Mouse (Mus musculus): ENCODE data around the gene Ror2. TPM values are rescaled to one million over a fixed set of nuclear protein-coding genes. Genes with fewer than 3 reads are reported as not detected.

Gene Ror2
- polyA plus RNA-seq, 1 experiment from 2014 or later = 16.4 TPM

GRCm38 (mm10) chr13:53274771-53275170, 11.2 kb downstream of the Ror2 start:
- WGBS = 73% methylated on average over 1 of the region's 1 CpGs
- H3K4me1 ChIP-seq = peaks cover 92% of the 10 kb centered on the region
- no peak for ATAC-seq (ENCODE audit: extremely low read depth, insufficient number of reproducible peaks, low FRiP score, low TSS enrichment)

GRCm38 (mm10) chr13:53271595-53271994, 14.3 kb downstream of the Ror2 start:
- Histone ChIP-seq H3K27me3 (replicated peaks) (no peaks in the 10 kb centered on the region), H3K4me1 (peaks cover 85% of the 10 kb centered on the region), H3K9me3 (no peaks in the 10 kb centered on the region), H3K36me3 (no peaks in the 10 kb centered on the region), H3K27ac (replicated peaks) (peak overlapping the region; percentile 77), H3K9ac (no peak overlapping the region), H3K4me3 (no peak overlapping the region), H3K4me2 (peak overlapping the region; percentile 26)
- WGBS = 53% methylated on average over 3 of the region's 3 CpGs
- no peak for ATAC-seq (ENCODE audit: extremely low read depth, insufficient number of reproducible peaks, low FRiP score, low TSS enrichment)

More at GRCm38 (mm10) chr13:53274771-53275170, 11.2 kb downstream of the Ror2 start:
- H3K27me3 ChIP-seq (replicated peaks) = no peaks in the 10 kb centered on the region
- H3K4me3 ChIP-seq = no peak overlapping the region
- no peaks in the 10 kb centered on the region for H3K9me3 ChIP-seq
- H3K4me2 ChIP-seq = no peak overlapping the region
- H3K36me3 ChIP-seq = no peaks in the 10 kb centered on the region
- H3K27ac ChIP-seq (replicated peaks) = peak overlapping the region; percentile 60
- H3K9ac ChIP-seq = no peak overlapping the region

GRCm38 (mm10) chr13:53270549-53270948, 15.4 kb downstream of the Ror2 start:
- H3K27me3 ChIP-seq (replicated peaks) = no peaks in the 10 kb centered on the region
- H3K4me1 ChIP-seq = peaks cover 83% of the 10 kb centered on the region
- no peak overlapping the region for H3K9ac ChIP-seq
- no peak overlapping the region for H3K27ac ChIP-seq (replicated peaks)
- H3K4me3 ChIP-seq = no peak overlapping the region
- no peaks in the 10 kb centered on the region for H3K36me3 ChIP-seq
- no peak for ATAC-seq (ENCODE audit: extremely low read depth, insufficient number of reproducible peaks, low FRiP score, low TSS enrichment)
- WGBS = 73% methylated on average over 4 of the region's 4 CpGs
- H3K4me2 ChIP-seq = no peak overlapping the region
- no peaks in the 10 kb centered on the region for H3K9me3 ChIP-seq

GRCm38 (mm10) chr13:53268541-53268940, 17.4 kb downstream of the Ror2 start:
- no peak for ATAC-seq (ENCODE audit: extremely low read depth, insufficient number of reproducible peaks, low FRiP score, low TSS enrichment)
- Histone ChIP-seq H3K9me3 (no peaks in the 10 kb centered on the region), H3K27ac (replicated peaks) (no peak overlapping the region), H3K36me3 (no peaks in the 10 kb centered on the region), H3K4me3 (no peak overlapping the region), H3K27me3 (replicated peaks) (no peaks in the 10 kb centered on the region), H3K4me2 (no peak overlapping the region), H3K4me1 (peaks cover 81% of the 10 kb centered on the region), H3K9ac (no peak overlapping the region)
- WGBS = 63% methylated on average over 6 of the region's 6 CpGs

- no peaks in the 10 kb centered on the region for H3K27me3 ChIP-seq (replicated peaks)
- peak overlapping the region; percentile 78 for H3K27ac ChIP-seq (replicated peaks)
- H3K36me3 ChIP-seq = no peaks in the 10 kb centered on the region
- no peak overlapping the region for H3K4me3 ChIP-seq
- no peak overlapping the region for H3K4me2 ChIP-seq
- WGBS = 43% methylated on average over 6 of the region's 6 CpGs
- peaks cover 85% of the 10 kb centered on the region for H3K4me1 ChIP-seq
- no peak overlapping the region for H3K9ac ChIP-seq
- ATAC-seq (ENCODE audit: extremely low read depth, insufficient number of reproducible peaks, low FRiP score, low TSS enrichment) = no peak
- no peaks in the 10 kb centered on the region for H3K9me3 ChIP-seq
Observed at GRCm38 (mm10) chr13:53267849-53268248, 18.1 kb downstream of the Ror2 start.

- Histone ChIP-seq H3K4me3 (no peak overlapping the region), H3K9me3 (no peaks in the 10 kb centered on the region), H3K4me2 (peak overlapping the region; percentile 43), H3K27ac (replicated peaks) (peak overlapping the region; percentile 78), H3K27me3 (replicated peaks) (no peaks in the 10 kb centered on the region), H3K36me3 (no peaks in the 10 kb centered on the region), H3K9ac (peak overlapping the region; percentile 61; the same call in 1 of the 2 replicates), H3K4me1 (peaks cover 85% of the 10 kb centered on the region)
- no peak for ATAC-seq (ENCODE audit: extremely low read depth, insufficient number of reproducible peaks, low FRiP score, low TSS enrichment)
- WGBS = 84% methylated on average over 4 of the region's 4 CpGs
Observed at GRCm38 (mm10) chr13:53267155-53267554, 18.8 kb downstream of the Ror2 start.

GRCm38 (mm10) chr13:53266543-53266951, 19.4 kb downstream of the Ror2 start:
- no peak for ATAC-seq (ENCODE audit: extremely low read depth, insufficient number of reproducible peaks, low FRiP score, low TSS enrichment)
- peak overlapping the region; percentile 61; the same call in 1 of the 2 replicates for H3K9ac ChIP-seq
- H3K4me2 ChIP-seq = peak overlapping the region; percentile 43
- no peaks in the 10 kb centered on the region for H3K36me3 ChIP-seq
- no peaks in the 10 kb centered on the region for H3K9me3 ChIP-seq
- no peak overlapping the region for H3K4me3 ChIP-seq
- peaks cover 85% of the 10 kb centered on the region for H3K4me1 ChIP-seq
- H3K27me3 ChIP-seq (replicated peaks) = no peaks in the 10 kb centered on the region
- WGBS = 51% methylated on average over 8 of the region's 8 CpGs
- peak overlapping the region; percentile 78 for H3K27ac ChIP-seq (replicated peaks)

- Histone ChIP-seq H3K4me1 (peaks cover 87% of the 10 kb centered on the region), H3K27me3 (replicated peaks) (no peaks in the 10 kb centered on the region), H3K36me3 (no peaks in the 10 kb centered on the region), H3K27ac (replicated peaks) (peak overlapping the region; percentile 92; the same call in 1 of the 2 replicates), H3K9me3 (no peaks in the 10 kb centered on the region), H3K4me3 (no peak overlapping the region), H3K9ac (no peak overlapping the region), H3K4me2 (no peak overlapping the region)
- WGBS = 93% methylated on average over 4 of the region's 4 CpGs
- ATAC-seq (ENCODE audit: extremely low read depth, insufficient number of reproducible peaks, low FRiP score, low TSS enrichment) = no peak
Observed at GRCm38 (mm10) chr13:53264896-53265295, 21.0 kb downstream of the Ror2 start.

GRCm38 (mm10) chr13:53262509-53263250, 23.2 kb downstream of the Ror2 start:
- H3K27ac ChIP-seq (replicated peaks) = peak overlapping the region; percentile 92
- H3K9me3 ChIP-seq = no peaks in the 10 kb centered on the region
- peak overlapping the region; percentile 48 for H3K4me2 ChIP-seq
- 23% methylated on average over 16 of the region's 16 CpGs for WGBS
- no peaks in the 10 kb centered on the region for H3K36me3 ChIP-seq
- peak; percentile 55; the same call in 1 of the 2 replicates for ATAC-seq (ENCODE audit: extremely low read depth, insufficient number of reproducible peaks, low FRiP score, low TSS enrichment)
- peak overlapping the region; percentile 25 for H3K4me3 ChIP-seq
- peak overlapping the region; percentile 62 for H3K9ac ChIP-seq
- H3K27me3 ChIP-seq (replicated peaks) = no peaks in the 10 kb centered on the region
- H3K4me1 ChIP-seq = peaks cover 96% of the 10 kb centered on the region

- H3K9ac ChIP-seq = peak overlapping the region; percentile 61
Observed at GRCm38 (mm10) chr13:53261106-53261771, 24.7 kb downstream of the Ror2 start.

GRCm38 (mm10) chr13:53258943-53259342, 27.0 kb downstream of the Ror2 start:
- WGBS = 43% methylated on average over 8 of the region's 8 CpGs
- H3K4me1 ChIP-seq = peaks cover 85% of the 10 kb centered on the region
- no peak overlapping the region for H3K9ac ChIP-seq
- no peak overlapping the region for H3K4me3 ChIP-seq
- no peaks in the 10 kb centered on the region for H3K9me3 ChIP-seq
- no peaks in the 10 kb centered on the region for H3K36me3 ChIP-seq
- 0 out of 2 replicates have a peak overlapping the region, but pooled peaks have one; percentile 92 for H3K27ac ChIP-seq (replicated peaks)
- H3K27me3 ChIP-seq (replicated peaks) = no peaks in the 10 kb centered on the region
- no peak for ATAC-seq (ENCODE audit: extremely low read depth, insufficient number of reproducible peaks, low FRiP score, low TSS enrichment)
- H3K4me2 ChIP-seq = no peak overlapping the region

More at GRCm38 (mm10) chr13:53261106-53261771, 24.7 kb downstream of the Ror2 start:
- peaks cover 96% of the 10 kb centered on the region for H3K4me1 ChIP-seq
- peak overlapping the region; percentile 92 for H3K27ac ChIP-seq (replicated peaks)
- ATAC-seq (ENCODE audit: extremely low read depth, insufficient number of reproducible peaks, low FRiP score, low TSS enrichment) = peak; percentile 23; the same call in 1 of the 2 replicates
- H3K9me3 ChIP-seq = no peaks in the 10 kb centered on the region
- peak overlapping the region; percentile 12; the same call in 1 of the 2 replicates for H3K4me3 ChIP-seq
- peak overlapping the region; percentile 48 for H3K4me2 ChIP-seq
- WGBS = 33% methylated on average over 8 of the region's 8 CpGs
- H3K36me3 ChIP-seq = no peaks in the 10 kb centered on the region
- H3K27me3 ChIP-seq (replicated peaks) = no peaks in the 10 kb centered on the region

All from heart, embryonic 13.5 days (tissue).